Mouse (Mus musculus) left cerebral cortex, postnatal 10 days (tissue): Measurements from ENCODE around the gene Pawr. TPM values are rescaled to one million over a fixed set of nuclear protein-coding genes. Genes with fewer than 3 reads are reported as not detected.

Source experiments
- DNase-seq, 2 experiments: peaks; one replicate each; pipeline ENCODE4 v3.0.0; 2021 to 2022; ENCODE audit warnings: low spot score in 2 of 2, mixed read lengths in 1 of 2; ENCODE audit errors: extremely low spot score in 1 of 2
- intact Hi-C: fragments of 180-260 bp; cut with DNase I; formaldehyde crosslinking; loops from one replicate; pipeline ENCODE4 v1.15.1; 2025
- total RNA-seq, 2 experiments: library from RNA; stranded (reverse); gene quantifications; 2 replicates each; pipeline ENCODE4 v1.2.3; 2021

The Pawr gene
- total RNA-seq, 2 experiments from 2014 or later, result 1.8 to 2.5 TPM

- intact Hi-C loops, result no loop called here
Measured at GRCm38 (mm10) chr10:108378062-108378461, 46.1 kb downstream of the Pawr start.

DNA sequence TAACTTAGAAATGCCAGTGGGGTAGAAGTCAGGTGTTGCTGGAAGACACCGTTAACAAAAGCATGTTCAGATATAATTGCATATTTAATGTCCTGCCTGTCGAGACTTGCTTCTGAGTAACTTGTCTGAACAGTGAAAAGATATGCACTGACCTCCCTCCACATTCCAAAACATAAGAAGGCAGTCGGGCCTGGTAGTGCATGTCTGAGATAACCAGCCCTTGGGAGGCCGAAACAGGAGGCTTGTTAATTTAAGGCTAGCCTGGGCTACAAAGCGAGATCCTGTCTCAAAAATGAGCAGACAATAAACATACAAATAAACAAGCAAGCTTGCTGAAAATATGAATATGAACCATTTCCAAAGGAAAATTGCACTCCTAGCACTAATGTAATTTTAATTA, 46.6 kb downstream of the Pawr start:
- intact Hi-C loops, result no loop called here
- no peak for DNase-seq

More at GRCm38 (mm10) chr10:108378062-108378461, 46.1 kb downstream of the Pawr start:
- DNase-seq, result no peak

DNA sequence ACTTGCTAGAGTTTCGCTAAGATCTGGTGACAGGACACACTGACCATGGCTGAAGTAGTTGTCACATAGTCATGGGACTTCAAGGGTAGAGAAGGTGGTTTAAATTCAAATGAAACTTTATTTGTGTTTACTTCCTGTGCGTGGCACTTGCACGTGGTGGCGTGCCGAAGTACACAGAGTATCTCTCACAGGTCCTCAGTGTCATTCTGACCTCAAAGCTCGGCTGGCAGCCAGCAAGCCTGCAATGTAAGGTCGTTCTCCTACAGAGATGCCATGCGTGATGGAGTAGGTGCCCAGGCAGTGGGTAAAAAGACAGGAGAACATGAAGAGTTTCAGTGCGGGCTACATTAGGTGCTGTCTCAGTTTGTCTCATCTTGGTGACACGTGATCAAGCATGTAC, 48.8 kb downstream of the Pawr start:
- intact Hi-C loops, result no loop called here
- DNase-seq, result no peak

- DNase-seq, result no peak
- intact Hi-C loops, result no loop called here
Measured at GRCm38 (mm10) chr10:108384153-108384769, 52.3 kb downstream of the Pawr start.

DNA sequence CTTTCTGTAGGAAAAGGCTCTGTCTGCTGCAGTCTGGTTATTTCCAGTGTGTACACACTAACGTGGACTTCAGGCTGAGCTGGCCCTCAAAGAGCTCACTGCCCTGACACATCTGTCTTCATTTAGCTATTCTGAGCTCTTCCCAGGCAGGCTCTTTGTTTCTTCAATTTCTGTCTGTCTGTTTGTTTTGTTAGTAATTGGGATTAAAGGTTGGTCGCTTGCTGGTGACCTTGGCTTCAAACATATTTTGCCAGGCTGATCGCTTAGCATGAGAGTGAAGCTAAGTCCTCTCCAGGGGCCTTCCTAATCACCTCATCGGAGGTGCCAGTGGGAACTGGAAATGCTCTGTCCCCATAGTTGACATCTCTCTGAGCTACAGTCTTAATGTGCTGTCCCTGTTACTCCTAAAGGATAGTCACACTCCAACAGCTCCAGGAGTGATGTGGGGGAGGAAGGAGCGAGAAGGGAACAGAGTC, 53.6 kb downstream of the Pawr start:
- no peak for DNase-seq

DNA sequence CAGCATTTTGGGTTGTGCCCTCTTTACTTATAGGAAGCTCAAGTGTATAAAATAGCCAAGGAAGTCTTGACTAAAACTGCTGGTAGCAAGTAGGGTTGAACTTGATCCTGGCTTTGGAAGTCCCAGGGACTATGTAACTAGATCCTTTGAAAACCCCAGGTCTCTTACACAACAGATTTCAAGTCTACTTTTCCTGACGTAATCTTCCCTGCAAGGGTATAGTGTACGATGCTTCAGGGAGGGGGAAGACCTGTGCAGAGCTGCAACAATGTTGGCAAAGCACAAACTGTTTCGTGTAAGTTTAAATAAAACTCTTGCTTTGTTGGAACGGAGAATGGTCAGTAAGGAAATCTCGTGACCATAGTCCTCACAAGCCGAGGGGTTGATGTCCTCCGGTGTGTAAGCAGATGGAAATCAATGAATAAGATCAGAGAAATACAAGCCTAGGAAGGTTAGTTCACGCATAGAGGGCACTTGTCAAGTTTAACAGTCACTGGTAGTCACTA, 56.5 kb downstream of the Pawr start:
- intact Hi-C loops, result no loop called here
- no peak for DNase-seq

More for the DNA sequence above, 53.6 kb downstream of the Pawr start:
- intact Hi-C loops, result no loop called here

- intact Hi-C loops, result no loop called here
- no peak for DNase-seq
Measured at GRCm38 (mm10) chr10:108389178-108389926, 57.4 kb downstream of the Pawr start.

GRCm38 (mm10) chr10:108389927-108390287, 58.0 kb downstream of the Pawr start:
- no peak for DNase-seq
- intact Hi-C loops, result no loop called here

- intact Hi-C loops, result no loop called here
- DNase-seq, result no peak
Measured at GRCm38 (mm10) chr10:108391370-108391902, 59.5 kb downstream of the Pawr start.

DNA sequence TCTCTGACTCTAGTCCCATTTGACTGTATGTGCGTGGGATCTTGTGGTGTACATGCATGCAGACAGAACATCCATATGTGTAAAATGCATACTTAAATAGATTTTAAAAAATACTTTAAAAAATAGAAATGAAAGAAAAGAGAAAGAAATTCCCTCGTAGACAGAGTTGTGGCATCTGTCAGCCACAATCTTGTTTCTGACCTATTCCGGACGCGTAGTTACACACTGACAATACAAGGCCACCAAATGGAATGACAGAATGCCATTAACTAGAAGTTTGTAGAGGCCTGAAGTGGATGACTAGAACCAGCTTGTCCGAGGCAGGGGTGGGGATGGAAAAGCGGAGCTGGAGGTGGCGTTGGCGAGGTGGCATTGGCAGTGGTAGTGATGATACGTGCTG, 60.2 kb downstream of the Pawr start:
- intact Hi-C loops, result no loop called here
- DNase-seq, result no peak

GRCm38 (mm10) chr10:108394306-108394705, 62.4 kb downstream of the Pawr start:
- DNase-seq, result no peak
- intact Hi-C loops, result no loop called here

DNA sequence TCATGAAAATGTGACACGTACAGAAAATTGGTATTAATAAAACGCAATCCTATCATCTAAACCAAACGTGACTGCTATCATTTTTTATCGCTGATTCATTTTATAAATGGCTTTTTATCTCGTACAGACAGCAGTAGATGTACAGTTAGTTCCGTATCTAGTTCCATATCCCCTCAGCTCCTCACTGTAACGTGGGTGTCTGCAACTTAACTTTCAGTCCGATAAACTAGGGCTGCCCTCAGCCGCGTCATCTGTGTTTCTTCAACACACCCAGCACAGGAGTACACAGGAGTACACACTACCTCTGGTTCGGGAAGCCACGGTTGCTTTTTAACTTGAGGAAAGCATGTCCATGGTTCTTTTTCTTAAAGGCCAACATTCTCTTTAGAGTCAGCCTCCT, 63.3 kb downstream of the Pawr start:
- intact Hi-C loops, result no loop called here
- no peak for DNase-seq

GRCm38 (mm10) chr10:108395647-108396046, 63.7 kb downstream of the Pawr start:
- intact Hi-C loops, result no loop called here
- DNase-seq, result no peak

- intact Hi-C loops, result no loop called here
- no peak for DNase-seq
Measured at GRCm38 (mm10) chr10:108402751-108403150, 70.8 kb downstream of the Pawr start.

DNA sequence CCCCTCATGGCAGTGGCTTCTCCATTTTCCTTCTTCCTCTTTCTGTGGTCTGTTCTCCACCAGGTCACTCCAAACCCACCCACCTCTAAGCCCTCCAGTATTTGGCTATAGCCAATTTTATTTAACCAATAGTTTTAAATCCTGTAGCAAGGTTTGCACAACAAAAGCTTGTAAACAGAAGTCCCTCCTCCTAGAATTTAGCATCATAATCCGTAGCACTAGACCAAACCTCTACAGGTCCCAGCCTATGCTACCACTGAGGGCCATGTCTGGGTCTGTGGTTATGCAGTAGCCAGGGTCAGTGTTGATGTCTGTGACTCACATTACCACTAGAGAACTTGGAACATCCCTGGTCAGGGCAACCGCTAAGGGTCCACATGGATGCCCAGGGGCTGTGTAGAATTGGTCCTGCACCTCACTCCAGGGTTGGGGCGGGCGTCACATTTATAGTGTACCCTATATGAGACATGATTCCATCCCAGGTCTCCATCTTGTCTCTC, 71.5 kb downstream of the Pawr start:
- DNase-seq, result no peak
- intact Hi-C loops, result no loop called here

- intact Hi-C loops, result no loop called here
- DNase-seq, result no peak
Measured at GRCm38 (mm10) chr10:108404087-108404486, 72.2 kb downstream of the Pawr start.

DNA sequence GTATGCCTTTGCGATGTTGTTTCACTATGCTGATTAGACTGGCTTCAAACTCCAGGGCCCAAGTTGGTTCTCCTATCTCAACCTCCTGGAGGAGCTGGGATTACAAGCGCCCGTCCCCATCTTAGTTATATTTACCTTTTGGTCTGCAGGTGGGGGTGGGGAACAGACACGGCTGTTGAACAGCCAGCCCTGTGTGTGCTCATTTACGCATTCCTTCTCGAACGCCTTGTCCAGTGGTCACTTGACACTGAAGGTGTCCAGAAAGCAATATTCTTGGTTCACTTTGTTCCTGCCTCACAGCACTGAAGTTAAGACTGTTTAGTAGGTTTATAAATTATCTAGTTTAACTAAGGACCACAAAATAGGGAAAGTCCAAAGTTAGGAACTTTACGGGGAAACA, 73.2 kb downstream of the Pawr start:
- intact Hi-C loops, result no loop called here
- DNase-seq, result no peak

DNA sequence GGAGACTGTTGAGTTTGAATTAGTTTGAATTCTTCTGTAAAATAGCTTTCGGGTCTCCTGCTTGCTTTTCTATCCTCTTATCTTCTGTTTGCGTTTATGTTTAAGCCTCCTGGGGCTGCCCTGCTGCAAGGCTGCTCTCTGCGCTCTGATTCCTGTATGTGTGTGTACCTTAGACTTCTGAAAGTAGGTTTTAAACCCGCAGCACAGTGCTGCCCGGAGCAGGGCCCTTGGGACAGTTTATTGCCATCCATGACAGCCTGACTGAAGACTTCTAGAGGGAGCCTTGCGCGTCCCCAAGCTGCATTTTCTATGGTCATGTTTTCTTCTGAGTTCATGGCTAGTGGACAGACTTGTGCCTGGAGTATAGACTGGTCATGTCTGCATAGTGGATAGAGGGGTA, 74.0 kb downstream of the Pawr start:
- no peak for DNase-seq
- intact Hi-C loops, result no loop called here

DNA sequence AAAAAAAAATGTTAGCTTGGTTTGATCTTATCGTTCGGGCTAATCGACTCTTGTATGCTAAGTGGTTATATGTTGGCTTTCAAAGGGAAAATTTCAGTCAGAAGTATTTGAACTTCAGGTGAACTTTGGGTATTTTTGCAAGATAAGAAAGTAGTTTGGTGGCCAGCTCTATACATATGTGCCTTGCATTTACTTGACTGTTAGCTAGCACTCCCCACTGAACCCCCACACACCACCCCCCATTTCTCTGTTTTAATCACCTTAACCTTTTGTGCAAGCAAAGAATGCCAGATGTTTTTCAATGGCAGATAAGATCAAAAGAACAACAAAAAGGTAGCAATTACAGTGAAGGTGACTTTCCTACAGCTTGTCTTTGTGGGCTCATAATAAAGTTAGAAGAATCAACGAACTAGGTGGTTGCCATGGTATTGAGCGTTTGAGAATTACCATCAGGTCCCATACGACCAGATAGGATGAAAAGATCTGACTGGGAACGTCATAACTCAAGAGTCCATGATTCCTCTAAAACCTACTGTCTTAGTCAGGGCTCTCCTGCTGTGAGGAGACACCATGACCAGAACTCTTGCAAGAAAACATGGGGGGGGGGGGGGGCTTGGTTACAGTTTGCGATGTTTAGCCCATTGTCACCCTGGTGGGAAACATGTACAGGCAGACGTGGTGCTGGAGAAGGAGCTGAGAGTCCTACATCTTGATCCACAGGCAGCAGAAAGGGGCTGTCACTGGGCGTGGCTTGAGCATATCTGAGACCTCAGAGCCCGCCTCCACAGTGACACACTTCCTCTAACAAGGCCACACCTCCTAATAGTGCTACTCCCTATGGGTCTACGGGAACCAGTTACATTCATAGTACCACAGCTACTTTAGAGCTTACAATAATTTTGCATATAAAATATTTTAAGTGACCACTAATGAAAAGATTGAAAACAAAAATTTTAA, 75.2 kb downstream of the Pawr start:
- no peak for DNase-seq
- intact Hi-C loops, result no loop called here
